Mouse (Mus musculus): ENCODE measurements at regions not wholly inside any gene's neighbourhood (a gene's known extent, or its start where the extent isn't known, plus 50 kb on each side); places are given as distances from the start of the nearest gene placed in this dataset.

GRCm38 (mm10) chr14:62023022-62023421, 269.4 kb upstream of the Rnaseh2b start:
- TF ChIP-seq CTCF (IDR thresholded peaks at IDR 0.05; ENCODE audit: low read depth) (no peak), EP300 (optimal IDR thresholded peaks at IDR 0.05) (no peak)

Data from stomach, postnatal 0 days (tissue).